Mouse (Mus musculus) C2C12 (cell line): ENCODE data around the gene Phex. TPM values are rescaled to one million over a fixed set of nuclear protein-coding genes. Genes with fewer than 3 reads are reported as not detected.

Experiments
- H3K27me3 ChIP-seq: one replicate; pipeline ENCODE4 v1.6.1; 2011; ENCODE audit not compliant: control insufficient read depth, insufficient read depth, insufficient read length
- H3K36me3 ChIP-seq: one replicate; pipeline ENCODE4 v1.6.1; 2011; ENCODE audit not compliant: control insufficient read depth, insufficient read depth
- H3K4me3 ChIP-seq: one replicate; pipeline ENCODE4 v1.5.1; 2011; ENCODE audit warnings: mild to moderate bottlenecking, control low read depth; ENCODE audit not compliant: poor library complexity, insufficient read depth, severe bottlenecking
- H3K79me2 ChIP-seq: one replicate; pipeline ENCODE4 v1.6.1; 2011; ENCODE audit not compliant: control insufficient read depth, insufficient read depth
- H3K79me3 ChIP-seq: one replicate; pipeline ENCODE4 v1.6.1; 2011; ENCODE audit warnings: low read depth, control low read depth
- H3ac ChIP-seq: one replicate; pipeline ENCODE3; 2011; ENCODE audit warnings: low read depth; ENCODE audit not compliant: control insufficient read depth, insufficient read length
- CEBPB ChIP-seq: IDR thresholded peaks from one replicate; pipeline ENCODE4 v1.6.1; 2011; ENCODE audit warnings: low read depth, mild to moderate bottlenecking, control low read depth, moderate library complexity
- CTCF ChIP-seq: IDR thresholded peaks from one replicate; pipeline ENCODE4 v1.5.1; 2011; ENCODE audit not compliant: control insufficient read depth, insufficient read depth, insufficient read length
- FOSL1 ChIP-seq: IDR thresholded peaks from one replicate; pipeline ENCODE4 v1.8.0; 2011; ENCODE audit warnings: mild to moderate bottlenecking, low read length; ENCODE audit not compliant: poor library complexity, insufficient read depth, severe bottlenecking
- MAX ChIP-seq: IDR thresholded peaks from one replicate; pipeline ENCODE4 v1.6.1; 2011; ENCODE audit warnings: mild to moderate bottlenecking, control low read depth
- MYOD1 ChIP-seq: IDR thresholded peaks from one replicate; pipeline ENCODE4 v1.6.1; 2011; ENCODE audit warnings: low read depth; ENCODE audit not compliant: control insufficient read depth, insufficient read length
- MYOG ChIP-seq: IDR thresholded peaks from one replicate; pipeline ENCODE4 v1.6.1; 2011; ENCODE audit not compliant: control insufficient read depth, insufficient read length; ENCODE audit errors: extremely low read depth
- USF1 ChIP-seq: IDR thresholded peaks from one replicate; pipeline ENCODE4 v1.6.1; 2011; ENCODE audit warnings: low read depth, mild to moderate bottlenecking, control low read depth, moderate library complexity
- microRNA-seq: library from miRNA; unstranded; fragments of <30 nt; microRNA quantifications from one replicate; pipeline ENCODE4, GENCODE M21; 2019; ENCODE audit warnings: borderline microRNAs expressed
- polyA plus RNA-seq: library from polyadenylated mRNA; unstranded; fragments of >200 nt; fragmentation: generic; extraction: Trizol; gene quantifications from one replicate; pipeline ENCODE4 v1.2.1, GENCODE M21; 2012; ENCODE audit warnings: missing spikeins

Gene Phex
- polyA plus RNA-seq, 1 experiment: 0.63 TPM

DNA sequence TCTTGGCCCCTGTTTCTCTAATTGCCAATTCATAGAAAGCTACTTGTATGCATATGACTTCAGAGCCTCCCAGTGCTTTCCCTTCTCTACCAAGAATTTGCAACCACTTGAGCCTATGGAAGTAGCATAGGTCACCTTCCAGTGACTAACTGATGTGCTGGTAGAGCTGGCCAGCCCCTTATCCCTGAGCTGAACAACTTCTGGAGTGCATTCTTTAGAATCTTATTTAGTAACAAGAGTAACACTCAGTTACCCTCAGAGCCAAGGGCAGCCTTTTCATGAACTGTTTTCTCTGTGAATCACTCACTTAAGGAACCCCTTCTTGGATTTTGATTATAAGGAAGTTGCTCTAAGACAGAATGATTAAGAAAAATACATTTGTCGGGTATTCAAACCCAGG is 234.3 kb downstream of the Phex start:
- H3K4me3 ChIP-seq: no peak overlapping the region
- H3K79me3 ChIP-seq: no peaks in the 10 kb centered on the region
- TF ChIP-seq FOSL1 (no peak), USF1 (no peak), MAX (no peak), MYOG (no peak), MYOD1 (no peak), CEBPB (no peak), CTCF (no peak)
- no peaks in the 10 kb centered on the region for H3K79me2 ChIP-seq
- no peaks in the 10 kb centered on the region for H3K27me3 ChIP-seq
- H3K36me3 ChIP-seq: no peaks in the 10 kb centered on the region
- no peak overlapping the region for H3ac ChIP-seq

DNA sequence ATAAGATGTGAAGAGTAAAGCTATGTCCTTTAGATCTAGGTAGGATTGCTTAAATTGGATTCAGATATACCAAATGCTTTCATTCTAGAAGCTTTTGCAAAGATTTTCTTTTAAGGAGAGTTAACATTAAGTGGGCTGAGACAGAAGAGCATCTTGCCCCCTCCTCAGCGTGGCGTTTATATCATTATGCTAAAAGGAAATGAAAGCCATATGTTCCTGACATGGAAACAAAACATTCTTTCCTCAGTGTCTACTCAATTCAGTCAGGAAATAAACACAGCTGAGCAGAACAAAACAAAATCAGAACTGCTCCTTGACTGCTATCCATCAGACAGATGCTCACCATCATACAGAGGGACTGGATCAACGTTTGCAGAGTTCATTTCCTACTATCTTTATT is 251.0 kb downstream of the Phex start:
- TF ChIP-seq CTCF (no peak), MYOG (no peak), MAX (no peak), USF1 (no peak), MYOD1 (no peak), CEBPB (no peak), FOSL1 (no peak)
- Histone ChIP-seq H3K4me3 (no peak overlapping the region), H3ac (no peak overlapping the region), H3K79me3 (no peaks in the 10 kb centered on the region), H3K79me2 (no peaks in the 10 kb centered on the region), H3K36me3 (no peaks in the 10 kb centered on the region), H3K27me3 (no peaks in the 10 kb centered on the region)

DNA sequence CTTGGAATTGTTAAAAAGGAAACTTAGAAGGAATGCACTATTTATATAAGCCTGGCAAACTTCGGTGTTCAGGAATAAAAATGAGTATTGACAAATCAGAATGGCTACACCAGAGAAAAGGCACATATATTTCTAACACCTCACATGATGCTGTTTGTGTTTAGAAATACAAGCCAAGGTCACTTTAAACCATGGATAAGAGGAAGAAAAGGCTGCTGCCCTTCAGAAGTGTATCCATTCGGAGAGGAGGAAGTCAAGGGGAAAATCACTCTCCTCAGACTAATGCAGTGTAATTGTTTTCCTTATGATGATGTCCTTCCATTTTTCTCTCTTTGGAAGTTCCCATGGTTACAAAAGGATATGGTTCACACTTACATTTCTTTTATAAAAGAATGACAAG is 251.7 kb downstream of the Phex start:
- Histone ChIP-seq H3K79me3 (no peaks in the 10 kb centered on the region), H3ac (no peak overlapping the region), H3K79me2 (no peaks in the 10 kb centered on the region), H3K4me3 (no peak overlapping the region), H3K36me3 (no peaks in the 10 kb centered on the region), H3K27me3 (no peaks in the 10 kb centered on the region)
- TF ChIP-seq MYOD1 (no peak), MAX (no peak), MYOG (no peak), CTCF (no peak), USF1 (no peak), FOSL1 (no peak), CEBPB (no peak)

DNA sequence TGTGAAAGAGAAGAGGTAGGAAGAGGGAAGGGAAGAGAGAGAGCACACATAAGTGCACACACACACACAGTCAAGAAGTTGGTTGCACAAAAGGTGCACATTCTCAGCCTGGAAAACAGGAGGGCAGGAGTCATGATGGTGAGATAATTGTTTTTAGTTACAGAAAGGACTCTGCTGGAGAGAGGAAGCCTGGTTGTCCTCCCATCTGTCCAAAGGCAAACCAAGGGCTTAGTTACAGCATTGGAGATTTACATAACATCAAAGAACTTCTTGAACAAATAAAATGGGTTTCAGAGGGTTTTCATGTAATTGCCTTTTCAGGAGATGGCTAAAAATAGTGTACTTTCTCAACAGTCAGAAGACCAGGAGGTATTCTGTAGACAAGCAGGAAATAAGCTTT is 270.4 kb downstream of the Phex start:
- no peaks in the 10 kb centered on the region for H3K79me3 ChIP-seq
- no peaks in the 10 kb centered on the region for H3K27me3 ChIP-seq
- no peak overlapping the region for H3ac ChIP-seq
- no peaks in the 10 kb centered on the region for H3K36me3 ChIP-seq
- no peak overlapping the region for H3K4me3 ChIP-seq
- TF ChIP-seq FOSL1 (no peak), MYOG (no peak), CEBPB (no peak), CTCF (no peak), MYOD1 (no peak), USF1 (no peak), MAX (no peak)
- no peaks in the 10 kb centered on the region for H3K79me2 ChIP-seq

DNA sequence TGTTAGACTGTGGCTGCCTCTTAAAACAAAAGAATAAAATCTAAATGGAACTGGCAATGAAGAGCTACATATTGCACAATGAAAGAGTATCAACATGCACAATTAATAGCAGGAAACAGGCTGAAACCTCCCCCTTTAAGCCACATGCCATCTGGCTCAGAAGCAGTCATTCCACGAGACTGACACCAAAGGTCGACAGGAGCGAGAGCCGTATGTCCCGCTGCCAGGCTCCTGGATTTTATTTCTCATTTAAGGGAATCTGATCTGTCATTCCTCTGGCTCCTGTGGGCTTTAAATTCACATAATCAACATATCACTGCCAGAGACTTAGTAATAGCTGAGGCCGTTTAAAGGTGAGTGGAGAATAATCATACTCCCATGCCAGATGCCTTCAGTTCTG is 275.5 kb downstream of the Phex start:
- Histone ChIP-seq H3K79me3 (no peaks in the 10 kb centered on the region), H3K79me2 (no peaks in the 10 kb centered on the region), H3K36me3 (no peaks in the 10 kb centered on the region), H3ac (no peak overlapping the region), H3K27me3 (no peaks in the 10 kb centered on the region), H3K4me3 (no peak overlapping the region)
- TF ChIP-seq FOSL1 (no peak), MYOD1 (no peak), CEBPB (no peak), MAX (no peak), MYOG (no peak), CTCF (no peak), USF1 (no peak)

Small RNAs within 50 kb of the gene (microRNA-seq; reads per million reads assigned to microRNA genes)
- not detected for gene Gm23798

Other genes starting within 250 kb of the Phex start
- 39.1 TPM for gene Sms, start 77.0 kb upstream of the Phex start, polyA plus RNA-seq
- gene Yy2, start 153.7 kb upstream of the Phex start, polyA plus RNA-seq: 0.77 TPM
- gene Mbtps2, start 183.4 kb upstream of the Phex start, polyA plus RNA-seq: 7.2 TPM